Mouse (Mus musculus): ENCODE measurements at regions not wholly inside any gene's neighbourhood (a gene's known extent, or its start where the extent isn't known, plus 50 kb on each side); places are given as distances from the start of the nearest gene placed in this dataset.

DNA sequence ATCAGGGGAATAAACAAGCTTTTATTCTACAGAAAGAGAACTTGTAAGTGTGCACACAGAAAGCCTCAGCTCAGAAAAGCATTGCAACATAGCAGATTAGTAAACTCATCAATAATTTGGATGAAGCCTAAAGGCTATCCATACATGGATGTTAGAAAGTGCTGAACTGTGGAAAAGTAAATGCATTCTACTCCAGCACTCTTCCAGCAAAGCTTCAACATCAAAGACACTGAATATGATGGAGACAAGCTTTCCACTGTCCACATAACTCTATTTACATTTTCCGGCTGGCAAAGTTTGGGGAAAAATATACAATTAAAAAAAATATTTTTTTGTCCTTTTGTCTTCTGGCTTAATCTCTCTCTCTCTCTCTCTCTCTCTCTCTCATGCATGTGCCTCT is 69.7 kb downstream of the Slitrk6 start:
- DNase-seq (ENCODE audit: extremely low spot score, low read depth, low spot score) = no peak

DNA sequence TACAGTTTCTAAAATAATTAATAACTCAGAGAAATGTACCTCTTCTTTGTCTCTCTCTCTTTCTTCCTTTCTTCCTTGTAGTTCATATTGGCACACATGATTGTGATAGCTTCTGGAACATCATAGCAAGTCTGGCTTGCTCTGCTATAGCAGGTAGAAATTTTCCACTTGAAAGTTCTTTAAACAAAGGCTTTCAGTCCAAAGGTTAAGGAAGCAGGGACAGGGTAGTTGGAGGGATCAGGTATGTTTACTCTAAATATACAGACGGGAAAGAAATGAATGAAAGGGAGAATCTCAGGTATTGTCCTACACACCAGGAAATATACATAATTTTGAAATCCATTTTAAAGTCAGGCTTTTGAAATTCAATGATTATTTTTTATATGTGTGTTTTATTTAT is 75.2 kb downstream of the Slitrk6 start:
- DNase-seq (ENCODE audit: extremely low spot score, low read depth, low spot score) = no peak

DNA sequence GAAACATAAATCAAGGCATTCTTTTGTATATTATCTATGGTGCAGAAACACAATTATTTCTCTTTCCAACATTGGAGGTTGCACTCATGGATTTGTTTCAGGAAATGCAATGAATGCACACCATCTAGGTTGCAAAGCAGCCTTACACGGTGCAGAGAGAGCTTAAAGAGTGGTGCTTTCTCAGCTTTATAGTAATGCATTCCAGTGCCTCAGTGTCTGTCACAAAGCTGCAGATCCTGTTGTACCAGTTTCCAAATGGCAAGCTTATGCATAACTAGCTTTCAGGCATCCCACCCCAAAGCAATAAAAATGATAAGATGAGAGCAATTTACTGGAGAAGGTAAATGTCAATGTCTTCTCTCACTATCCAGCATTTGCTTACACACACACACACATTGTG is 89.2 kb downstream of the Slitrk6 start:
- DNase-seq (ENCODE audit: extremely low spot score, low read depth, low spot score) = peak; percentile 8

DNA sequence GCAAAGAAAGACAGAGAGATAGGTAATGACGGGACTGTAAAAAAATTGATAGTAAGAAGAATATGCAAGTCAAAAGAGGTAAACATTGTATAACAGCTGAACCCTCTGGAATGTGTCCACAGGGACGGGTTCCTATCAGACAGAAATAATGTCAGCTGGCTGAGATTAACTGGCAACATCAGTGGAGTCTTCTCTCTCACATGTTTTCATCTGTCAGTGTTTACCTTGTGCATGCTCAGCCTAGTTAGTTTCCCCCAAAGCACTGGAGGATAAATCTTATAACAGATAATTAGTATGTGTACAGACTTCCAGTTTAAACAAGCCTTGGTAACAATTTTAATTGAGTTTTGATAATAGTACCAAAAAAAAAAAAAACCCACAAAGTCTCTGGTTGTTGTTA is 91.7 kb downstream of the Slitrk6 start:
- DNase-seq (ENCODE audit: extremely low spot score, low read depth, low spot score) = no peak

DNA sequence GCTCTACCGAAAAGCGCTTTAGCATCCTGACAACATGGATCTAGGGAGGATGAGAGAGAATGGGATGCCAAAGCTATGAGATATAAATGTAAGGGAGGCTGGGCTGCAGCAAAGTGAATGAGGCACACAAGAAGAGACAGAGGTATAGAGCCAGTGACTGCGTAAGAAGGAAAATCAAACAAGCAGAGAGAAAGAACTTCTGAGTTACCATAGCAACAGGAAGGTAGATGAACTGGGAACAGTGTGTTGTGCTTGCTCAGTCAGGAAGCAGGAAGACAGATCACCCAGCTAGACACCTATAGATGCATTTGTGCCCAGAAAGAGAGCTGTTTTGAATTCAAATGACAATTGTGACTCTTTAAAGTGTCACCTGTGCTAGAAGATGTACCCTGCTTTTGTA is 120.8 kb downstream of the Slitrk6 start:
- no peak for DNase-seq (ENCODE audit: extremely low spot score, low read depth, low spot score)

DNA sequence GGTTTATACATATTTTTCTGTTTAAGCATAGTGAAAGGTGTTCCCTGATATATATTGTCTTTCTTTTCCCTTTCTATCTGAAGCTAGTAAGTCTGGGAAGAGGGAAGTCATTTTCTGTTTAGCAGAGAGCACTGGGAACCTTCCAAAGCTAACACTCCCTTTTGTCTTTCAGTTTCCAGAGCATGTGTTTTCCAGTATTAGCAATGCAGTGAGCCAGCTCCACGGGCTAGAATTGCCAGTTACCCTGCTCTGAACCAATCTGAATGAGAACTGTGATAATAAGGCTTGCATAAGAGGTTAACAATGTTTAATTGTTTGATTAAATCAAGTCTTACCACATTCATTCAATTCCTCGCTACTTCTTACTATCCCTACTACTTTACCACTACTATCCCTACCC is 131.2 kb downstream of the Slitrk6 start:
- no peak for DNase-seq (ENCODE audit: extremely low spot score, low read depth, low spot score)

DNA sequence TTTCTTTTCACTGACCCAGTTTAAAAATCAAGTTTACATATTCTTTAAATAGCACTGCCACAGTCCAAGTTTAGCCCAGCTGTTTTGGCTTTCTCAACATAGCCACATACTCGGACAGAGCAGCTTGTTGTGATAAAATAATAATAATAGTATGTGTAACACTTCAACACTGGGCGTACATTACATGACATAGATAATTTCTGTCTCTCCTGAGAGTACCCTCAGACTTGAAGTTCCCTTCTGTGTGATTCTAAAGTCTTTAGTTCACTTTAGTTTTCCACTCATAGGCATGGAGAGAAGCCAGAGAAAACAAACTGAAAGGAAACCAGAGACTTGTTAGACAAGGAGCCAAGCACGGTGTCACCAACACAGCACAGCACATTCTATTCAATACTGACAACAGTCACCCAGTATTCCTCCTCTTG is 136.4 kb downstream of the Slitrk6 start:
- no peak for DNase-seq (ENCODE audit: extremely low spot score, low read depth, low spot score)

DNA sequence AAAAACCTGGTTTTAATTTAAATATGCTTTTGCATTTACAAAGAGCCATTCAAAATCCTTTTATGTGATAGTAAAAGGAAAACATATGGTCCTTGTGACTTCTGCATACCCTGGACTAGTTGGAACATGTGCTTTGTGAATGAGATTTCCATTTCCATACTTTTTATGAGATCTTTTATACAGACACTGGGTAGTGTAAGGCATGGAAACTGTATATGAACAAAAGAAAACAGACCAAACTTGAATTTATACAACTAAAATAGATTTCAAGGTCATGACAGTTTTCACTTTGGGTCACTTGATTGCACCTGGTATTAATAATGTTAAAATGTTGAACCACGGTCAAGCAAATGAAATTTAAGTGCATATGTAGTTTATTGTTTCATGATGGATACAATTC is 138.5 kb downstream of the Slitrk6 start:
- DNase-seq (ENCODE audit: extremely low spot score, low read depth, low spot score) = peak; percentile 35

DNA sequence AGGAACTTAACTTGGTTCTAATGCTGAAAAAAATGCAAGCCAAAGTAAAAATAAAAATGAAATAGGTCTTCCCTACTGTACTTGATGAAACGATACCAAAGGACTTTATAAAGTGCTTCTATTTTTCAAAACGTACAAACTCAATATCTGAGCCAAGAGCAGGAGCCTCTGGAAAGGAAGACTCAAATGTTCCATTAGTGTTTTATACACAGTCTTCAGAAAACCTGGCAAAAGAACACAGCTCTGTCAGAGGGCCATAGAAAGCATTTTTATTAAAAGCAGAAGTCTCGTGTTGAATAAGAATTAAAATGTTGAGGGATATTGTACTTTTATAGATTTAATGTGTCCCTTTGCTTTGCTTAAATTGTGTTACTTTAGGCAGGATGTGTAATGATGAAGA is 174.6 kb downstream of the Slitrk6 start:
- DNase-seq (ENCODE audit: extremely low spot score, low read depth, low spot score) = no peak

DNA sequence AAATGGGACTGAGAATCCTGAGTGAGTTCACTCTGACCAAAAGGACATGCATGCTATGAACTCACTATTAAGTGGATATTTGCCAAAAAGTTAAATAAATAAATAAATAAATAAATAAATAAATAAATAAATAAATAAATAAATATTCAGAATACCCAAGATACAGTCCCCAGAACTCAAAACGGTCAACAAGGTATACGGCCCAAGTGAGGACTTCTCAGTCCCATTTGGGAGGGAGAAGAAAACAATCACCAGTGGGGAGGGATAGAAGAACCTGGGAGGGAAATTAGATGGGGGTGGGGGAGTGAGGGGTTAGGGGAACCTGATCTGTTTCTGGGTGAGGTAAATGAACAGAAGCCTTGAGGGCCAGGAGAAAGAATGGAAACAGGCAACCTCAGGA is 184.2 kb downstream of the Slitrk6 start:
- no peak for DNase-seq (ENCODE audit: extremely low spot score, low read depth, low spot score)

DNA sequence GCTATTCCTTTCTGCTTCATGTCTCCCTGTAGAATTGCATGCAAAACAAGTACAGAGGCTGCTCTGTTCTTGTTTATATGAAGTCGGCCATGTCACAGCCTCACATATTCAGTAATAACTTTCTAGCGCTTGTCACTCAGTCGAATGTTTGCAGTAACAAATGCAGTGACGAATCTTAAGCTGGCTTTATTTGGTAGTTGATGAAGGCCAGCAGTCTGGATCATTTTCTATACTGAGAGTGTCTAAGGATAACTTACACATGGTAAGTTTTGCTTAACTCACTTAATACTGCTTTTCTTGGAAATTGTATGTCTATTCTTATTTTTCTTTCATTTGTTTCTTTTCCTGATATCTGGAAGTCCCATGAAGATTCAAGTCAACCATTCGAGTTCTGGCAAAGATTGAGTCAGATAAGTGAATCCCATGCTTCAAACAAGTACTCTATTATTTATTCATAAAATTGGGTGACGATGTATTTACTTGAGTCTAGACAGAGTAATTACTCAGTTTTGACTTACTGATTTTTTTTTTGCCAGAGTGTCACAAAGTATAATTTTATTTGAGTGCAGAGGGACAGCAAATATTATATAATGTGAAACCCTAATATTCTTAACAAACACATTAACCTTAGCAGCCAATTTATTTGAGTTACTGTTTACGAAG is 189.0 kb downstream of the Slitrk6 start:
- no peak for DNase-seq (ENCODE audit: extremely low spot score, low read depth, low spot score)

DNA sequence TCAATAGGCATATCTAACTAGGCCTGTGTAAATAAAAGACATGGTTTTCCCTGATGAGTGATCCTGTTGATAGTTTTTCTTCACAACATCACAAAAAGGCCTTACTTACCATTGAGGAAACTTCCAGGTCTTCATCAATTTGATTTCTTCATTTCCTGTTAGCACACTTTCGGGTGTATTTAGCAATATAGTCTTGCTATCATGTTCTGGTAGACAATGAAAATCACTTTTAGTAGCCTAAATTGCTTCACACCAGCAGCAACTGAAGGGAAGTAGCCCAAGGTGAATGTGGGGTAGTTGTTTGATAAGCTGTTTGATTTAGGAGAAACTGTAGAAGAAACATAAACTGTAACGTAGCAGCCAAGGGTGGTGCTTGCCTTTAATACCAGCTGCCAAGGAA is 190.3 kb downstream of the Slitrk6 start:
- no peak for DNase-seq (ENCODE audit: extremely low spot score, low read depth, low spot score)

DNA sequence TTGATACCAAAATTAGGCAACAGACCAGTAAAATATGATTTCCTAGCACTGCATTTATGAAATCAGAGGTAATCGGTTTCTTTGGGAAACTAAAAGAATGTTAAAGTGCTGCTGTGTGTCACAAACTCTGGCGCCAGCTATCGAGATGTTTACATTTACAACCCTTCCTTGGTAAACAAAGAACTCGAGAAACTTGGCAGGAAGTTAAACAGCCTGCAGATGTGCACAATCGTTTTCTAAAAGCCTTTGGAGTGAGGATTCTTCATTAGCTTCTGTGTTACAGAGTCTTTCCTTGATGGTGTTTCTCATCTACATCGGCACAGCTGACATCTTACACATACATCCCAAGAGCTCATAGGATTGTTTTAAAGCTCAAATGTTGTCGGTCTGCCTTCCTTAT is 209.7 kb downstream of the Slitrk6 start:
- no peak for DNase-seq (ENCODE audit: extremely low spot score, low read depth, low spot score)

DNA sequence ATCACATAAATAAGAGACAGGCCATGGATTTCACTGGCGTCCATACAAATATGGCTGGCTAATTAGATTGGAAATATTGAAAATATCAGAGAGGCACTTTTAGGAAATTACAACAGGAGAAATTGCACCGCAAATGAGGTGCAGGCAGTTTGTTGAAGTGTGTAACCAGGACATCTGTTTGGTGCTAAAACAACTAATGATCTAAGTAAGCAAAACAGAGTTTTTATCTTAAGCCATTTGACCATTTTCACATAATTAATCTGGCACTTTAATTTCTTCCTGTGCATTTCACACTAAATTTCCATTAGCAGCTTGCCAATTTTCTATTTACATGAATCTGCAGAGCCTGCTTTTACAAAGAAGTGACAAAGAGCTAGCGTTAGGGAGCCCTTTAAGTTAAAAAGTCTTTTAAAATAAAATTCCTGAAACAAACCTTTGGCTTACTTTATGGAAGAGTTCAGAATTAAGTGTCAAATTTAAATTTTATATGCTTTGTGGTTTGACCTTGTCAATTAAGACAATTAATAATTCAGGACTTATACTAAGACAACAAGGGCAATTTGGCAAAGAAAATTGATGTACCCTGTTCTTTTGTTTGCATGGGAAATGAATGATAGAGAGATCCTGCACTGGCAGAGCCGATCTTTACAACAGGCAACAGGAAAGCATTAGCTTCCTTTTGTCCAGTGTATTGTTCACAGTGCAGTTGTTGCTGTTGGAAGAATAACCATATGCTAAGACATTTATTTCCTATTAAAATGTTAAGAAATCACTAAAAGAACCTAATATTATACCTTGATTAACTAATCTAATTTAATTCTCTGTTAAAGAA is 211.4 kb downstream of the Slitrk6 start:
- DNase-seq (ENCODE audit: extremely low spot score, low read depth, low spot score) = no peak

DNA sequence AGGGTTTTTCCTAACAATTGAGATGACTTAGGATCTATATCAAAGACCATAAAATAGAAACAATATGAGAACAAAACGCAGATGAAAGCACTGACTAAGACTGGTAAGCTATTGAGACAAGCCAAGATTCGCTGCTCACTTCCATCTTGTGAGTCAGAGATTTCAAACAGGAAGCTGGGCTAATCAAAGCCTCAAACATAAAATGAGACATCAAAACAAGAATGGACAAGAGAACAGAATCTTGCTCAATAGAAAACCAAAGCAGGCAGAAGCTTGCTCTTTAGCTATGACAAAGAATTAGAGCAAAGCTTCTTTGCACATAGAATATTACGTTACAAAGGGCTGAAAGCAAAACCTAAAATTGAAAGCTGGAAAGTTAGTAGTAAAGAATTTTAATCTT is 227.6 kb downstream of the Slitrk6 start:
- no peak for DNase-seq (ENCODE audit: extremely low spot score, low read depth, low spot score)

DNA sequence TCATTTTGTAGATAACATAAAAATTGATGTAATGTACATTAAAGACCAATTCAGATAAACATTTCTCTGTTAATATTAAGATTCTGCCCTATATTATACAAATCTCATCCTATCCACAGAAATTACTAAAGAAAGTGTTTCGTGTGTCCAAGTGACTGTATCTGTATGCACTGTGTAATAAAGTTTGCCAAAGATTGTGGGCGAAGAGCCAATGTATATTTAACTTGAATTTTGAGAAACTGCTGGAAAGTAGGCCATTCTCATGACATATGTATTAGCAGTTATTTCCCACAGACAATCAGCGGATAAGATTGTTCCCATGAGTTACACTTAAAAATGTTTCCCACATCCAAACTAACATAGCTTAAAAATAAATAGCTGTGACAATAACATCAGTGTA is 269.9 kb downstream of the Slitrk6 start:
- DNase-seq (ENCODE audit: extremely low spot score, low read depth, low spot score) = no peak

DNA sequence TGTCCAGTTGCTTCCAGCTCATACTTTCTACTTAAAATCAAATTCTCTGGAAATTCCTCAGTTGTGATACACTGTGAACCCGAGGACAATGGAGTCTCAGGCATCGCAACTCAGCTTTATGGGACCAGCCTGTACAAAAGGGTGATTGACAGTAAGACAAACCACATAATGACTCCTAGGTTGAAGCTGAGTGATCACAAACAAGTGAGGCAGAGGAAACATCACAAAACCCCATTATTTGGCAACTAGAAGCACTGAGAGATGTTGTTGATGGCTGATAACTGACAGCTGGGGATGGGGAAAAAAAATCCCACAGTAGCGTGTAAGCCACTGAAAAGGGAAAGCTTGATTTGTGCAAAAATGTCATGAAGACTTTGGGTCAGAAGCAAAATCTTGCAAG is 282.2 kb downstream of the Slitrk6 start:
- DNase-seq (ENCODE audit: extremely low spot score, low read depth, low spot score) = no peak

DNA sequence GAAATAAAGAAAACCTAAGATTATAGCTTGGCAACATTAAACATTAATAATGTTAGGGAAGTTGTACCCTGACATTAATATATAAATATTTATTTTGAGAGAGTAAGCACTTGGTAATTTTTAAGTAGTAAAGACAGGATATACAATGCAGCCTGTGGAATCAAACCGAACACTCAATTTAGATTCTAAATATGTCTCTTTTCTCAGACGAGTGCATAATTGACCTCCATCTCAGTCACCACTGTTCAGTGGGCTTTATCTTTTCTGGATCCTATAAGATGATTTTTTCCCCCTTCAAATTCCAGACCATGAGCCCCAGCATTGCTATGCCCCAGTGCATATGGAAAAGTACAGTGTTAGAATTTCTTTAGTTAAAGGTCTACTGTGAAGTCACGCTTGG is 282.8 kb downstream of the Slitrk6 start:
- DNase-seq (ENCODE audit: extremely low spot score, low read depth, low spot score) = no peak

DNA sequence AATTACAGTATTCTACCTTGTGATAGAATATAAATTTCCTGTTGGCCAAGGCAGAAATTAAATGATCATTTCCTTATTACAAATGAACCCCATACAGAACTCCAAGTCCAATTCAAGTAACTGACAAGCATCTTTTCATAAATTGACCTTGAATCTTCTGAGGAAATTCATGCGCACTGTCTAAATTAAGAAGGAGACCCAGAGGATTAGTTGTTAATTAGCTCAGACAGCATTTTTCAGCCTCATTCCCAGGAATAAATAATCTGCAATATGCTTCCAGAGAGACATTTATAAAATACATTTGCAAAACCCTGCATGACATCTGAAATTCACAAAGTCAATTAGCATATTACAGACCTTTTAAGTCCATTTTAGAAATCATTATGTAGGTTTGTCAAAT is 284.2 kb downstream of the Slitrk6 start:
- DNase-seq (ENCODE audit: extremely low spot score, low read depth, low spot score) = no peak

DNA sequence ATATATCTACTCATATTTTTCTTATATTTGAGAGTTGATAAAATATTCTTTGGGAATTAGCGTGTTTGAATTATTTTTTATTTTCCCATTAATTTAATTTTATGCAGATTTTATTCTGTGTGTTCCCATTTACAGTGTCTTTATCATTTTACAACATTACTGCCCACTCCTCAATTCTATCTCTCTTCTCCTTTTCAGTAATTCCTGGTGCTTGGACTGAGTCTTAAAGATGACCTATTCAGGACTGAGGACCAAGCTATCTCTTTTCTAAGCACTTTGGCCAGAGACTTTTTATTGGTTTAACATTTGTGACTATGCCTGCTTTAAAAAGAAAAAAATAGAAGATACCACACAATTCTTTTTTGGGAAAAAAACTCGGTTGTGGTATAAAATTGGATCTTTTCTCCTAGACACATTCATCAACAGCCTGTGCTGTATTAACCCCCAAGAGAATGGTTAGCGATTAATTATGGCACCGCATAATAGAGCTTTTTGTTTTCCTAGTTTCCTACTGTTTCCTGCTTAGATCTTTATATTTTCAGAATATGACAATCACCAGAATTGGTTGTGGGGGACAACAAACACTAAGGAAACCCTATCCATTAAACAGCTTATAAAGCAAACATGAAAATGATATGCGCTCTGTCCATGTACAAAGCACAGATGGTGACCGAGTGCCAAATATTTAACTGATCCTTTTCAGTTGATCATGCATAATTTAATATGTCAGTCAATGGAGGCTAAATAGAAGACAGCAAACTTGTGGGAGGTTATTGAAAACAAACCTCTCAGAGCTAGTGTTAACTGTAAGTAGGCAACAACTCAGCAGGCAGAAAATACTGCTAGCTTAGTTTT is 286.3 kb downstream of the Slitrk6 start:
- DNase-seq (ENCODE audit: extremely low spot score, low read depth, low spot score) = no peak
